Mouse (Mus musculus) small intestine, adult 10 weeks (tissue): ENCODE data around the gene Nat10. TPM values are rescaled to one million over a fixed set of nuclear protein-coding genes. Genes with fewer than 3 reads are reported as not detected.

Source experiments
- polyA plus RNA-seq: library from polyadenylated mRNA; stranded (reverse); fragments of 350-450 nt; fragmentation: Illumina TruSeq; extraction: RNeasy Lipid Tissue Mini Kit (QIAGEN cat#74804); gene quantifications from one replicate; pipeline ENCODE4 v1.2.3, GENCODE M21; 2014; ENCODE audit warnings: low replicate concordance

Gene Nat10
- 26.0 TPM for polyA plus RNA-seq

DNA sequence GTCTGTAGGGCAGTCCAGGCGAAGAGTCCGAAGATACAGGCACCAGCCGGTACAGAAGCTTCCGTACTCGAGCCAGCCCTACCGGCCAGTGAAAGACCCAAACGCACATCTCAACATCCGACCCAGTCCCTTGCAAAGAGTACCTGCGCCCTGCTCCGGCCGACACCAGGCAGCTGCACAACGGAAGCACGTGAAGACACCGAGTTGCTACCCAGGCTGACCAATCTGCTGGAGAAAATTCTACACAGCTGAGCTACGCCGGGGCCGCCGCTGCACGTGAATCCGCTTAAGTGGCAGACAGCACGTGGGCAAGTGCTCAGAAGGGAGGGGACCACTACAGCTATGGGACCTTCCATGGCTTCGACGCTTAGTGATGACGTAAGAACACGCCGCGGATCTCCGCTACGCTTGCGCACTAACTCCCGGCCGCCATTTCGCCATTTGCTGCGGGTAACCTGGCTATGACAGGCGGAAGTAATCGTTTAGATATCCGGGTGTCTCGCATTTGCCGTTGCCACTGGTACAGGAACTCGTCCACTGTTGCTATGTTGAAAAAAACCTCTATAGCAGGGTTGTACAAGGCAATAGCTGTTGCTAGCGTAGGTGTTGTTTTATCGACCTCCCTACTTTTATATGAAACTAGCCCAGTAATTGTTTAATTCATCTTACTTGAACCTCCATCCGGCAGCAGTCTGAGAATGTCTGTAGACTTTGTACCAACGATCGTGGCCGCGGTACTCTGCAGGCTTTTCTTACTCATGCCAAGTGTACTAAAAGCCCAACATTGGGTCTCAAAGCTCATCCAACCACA, at the start of gene Nat10:
Gene Nat10 (minus strand): TSS at position 365 of the 811 bp plus-strand sequence.

DNA sequence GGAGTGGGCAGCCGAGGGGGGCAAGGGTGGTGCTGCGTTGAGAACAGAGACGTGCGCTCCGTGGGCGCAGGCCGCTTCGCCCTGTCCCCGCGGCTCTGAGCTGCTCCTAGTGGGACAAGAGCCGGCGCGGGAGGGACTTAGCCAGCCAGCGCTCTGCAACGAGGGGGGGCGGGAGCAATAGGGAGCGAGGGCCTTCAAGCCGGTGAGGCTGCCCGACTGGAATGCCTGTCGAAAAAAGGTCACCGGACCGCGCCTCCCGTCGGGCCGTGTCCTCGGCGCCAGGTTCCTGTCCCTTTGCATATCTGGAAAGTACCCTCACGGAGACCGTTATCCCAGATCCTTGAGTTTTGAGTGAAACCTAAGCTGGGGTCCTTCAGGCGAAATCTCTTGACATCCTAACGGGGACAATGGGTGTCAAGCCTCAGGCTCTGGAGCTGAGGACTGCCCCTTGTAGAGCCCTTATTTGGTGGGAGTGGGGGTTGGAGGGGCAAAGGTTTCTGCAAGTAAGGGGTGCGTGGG, 36.5 kb upstream of the Nat10 start, which contains the start of gene Caprin1:
Gene Caprin1 (minus strand): TSS at position 159 of the 519 bp plus-strand sequence.

Other genes starting within 250 kb of the Nat10 start
- 0.26 TPM for gene Abtb2, start 195.0 kb downstream of the Nat10 start, polyA plus RNA-seq
- 499 TPM for gene Caprin1, start 36.4 kb upstream of the Nat10 start, polyA plus RNA-seq
- 13.8 TPM for gene Lmo2, start 196.7 kb upstream of the Nat10 start, polyA plus RNA-seq